Mouse (Mus musculus) stomach, postnatal 0 days (tissue): ENCODE results near the gene Klhl8.

Experiments
- CTCF ChIP-seq: IDR thresholded peaks from 2 replicates; pipeline ENCODE4 v1.5.1; 2016; ENCODE audit warnings: antibody characterized with exemption, low read depth, mild to moderate bottlenecking, moderate library complexity
- EP300 ChIP-seq: optimal IDR thresholded peaks from 2 replicates; pipeline ENCODE3; 2016; ENCODE audit warnings: antibody characterized with exemption

DNA sequence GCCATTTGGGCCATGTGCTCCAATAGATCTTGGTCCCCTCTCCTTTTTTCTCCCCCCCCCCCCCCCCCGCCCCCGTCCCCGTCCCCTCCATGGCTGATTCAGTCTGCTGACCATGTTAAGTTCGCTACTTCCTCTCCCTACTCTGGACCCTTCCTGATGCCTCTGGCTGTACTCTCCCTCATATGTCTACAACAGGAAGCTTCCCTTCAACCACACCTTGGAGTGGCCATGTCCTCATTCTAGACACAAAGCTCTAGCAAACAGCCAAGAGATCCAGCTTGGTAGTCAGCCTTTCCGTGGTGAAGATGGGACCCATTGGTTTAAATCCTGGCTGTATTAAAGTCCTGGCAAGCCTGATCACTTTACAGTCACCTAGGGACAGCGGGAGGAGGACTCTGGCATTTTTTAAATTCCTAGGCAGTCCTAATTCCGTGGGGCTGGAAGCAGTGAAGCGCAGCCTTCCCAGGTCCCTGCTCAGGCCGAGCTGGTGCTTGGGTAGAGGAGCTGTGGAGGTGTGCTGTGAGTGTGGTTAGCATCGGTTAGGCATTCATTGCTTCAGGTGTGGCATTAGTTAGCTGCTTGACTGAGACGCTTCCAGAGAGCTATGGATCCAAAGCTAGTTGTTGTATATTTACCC, 74.8 kb downstream of the Klhl8 start:
- TF ChIP-seq CTCF (no peak), EP300 (no peak)
